Mouse (Mus musculus) embryonic facial prominence, embryonic 14.5 days (tissue): ENCODE results near the gene Hist1h2ag. TPM values are rescaled to one million over a fixed set of nuclear protein-coding genes. Genes with fewer than 3 reads are reported as not detected.

ENCODE experiments used
- ATAC-seq: fragments of 200-750 bp; cut with Nextera tagmentation; 2 replicates; pipeline ENCODE4 v1.8.0; 2017; ENCODE audit warnings: low read depth, moderate number of reproducible peaks, moderate TSS enrichment
- DNase-seq: peaks from one replicate; pipeline ENCODE4 v3.0.0-alpha.2; 2015; ENCODE audit warnings: low spot score
- H3K27ac ChIP-seq: fragments of 300-500 bp; sonication (generic); replicated peaks from 2 replicates; pipeline ENCODE4 v1.5.1; 2014; ENCODE audit warnings: low read depth, mild to moderate bottlenecking, low read length, moderate library complexity
- H3K27me3 ChIP-seq: fragments of 300-500 bp; sonication (generic); replicated peaks from 2 replicates; pipeline ENCODE4 v1.6.1; 2014; ENCODE audit warnings: low read length; ENCODE audit not compliant: control insufficient read depth, insufficient read depth
- H3K36me3 ChIP-seq: fragments of 300-500 bp; sonication (generic); 2 replicates; pipeline ENCODE4 v1.6.1; 2014; ENCODE audit warnings: low read length, mixed read lengths; ENCODE audit not compliant: control insufficient read depth, insufficient read depth
- H3K4me1 ChIP-seq: fragments of 300-500 bp; sonication (generic); 2 replicates; pipeline ENCODE4 v1.6.1; 2014; ENCODE audit warnings: antibody characterized with exemption, low read length; ENCODE audit not compliant: control insufficient read depth, insufficient read depth
- H3K4me2 ChIP-seq: fragments of 300-500 bp; sonication (generic); 2 replicates; pipeline ENCODE4 v1.6.1; 2014; ENCODE audit warnings: low read depth, mild to moderate bottlenecking, low read length, moderate library complexity, mixed read lengths
- H3K4me3 ChIP-seq: fragments of 300-500 bp; sonication (generic); 2 replicates; pipeline ENCODE4 v1.5.1; 2014; ENCODE audit warnings: low read depth, mild to moderate bottlenecking, low read length
- H3K9ac ChIP-seq: fragments of 300-500 bp; sonication (generic); 2 replicates; pipeline ENCODE4 v1.6.1; 2014; ENCODE audit warnings: low read depth, mild to moderate bottlenecking, low read length, moderate library complexity, mixed read lengths
- H3K9me3 ChIP-seq: fragments of 300-500 bp; sonication (generic); 2 replicates; pipeline ENCODE4 v1.6.1; 2016; ENCODE audit warnings: low read length; ENCODE audit not compliant: control insufficient read depth
- WGBS: fragments of 180-500 bp; shearing (Covaris S2); extraction: QIAGEN DNeasy Blood & Tissue Kit; methylation state at CpG from one replicate; pipeline ENCODE4 v1.1.7; 2014; 5-methylcytosine and 5-hydroxymethylcytosine counted together
- polyA plus RNA-seq: library from polyadenylated mRNA; unstranded; fragments of >200 nt; fragmentation: Nextera tagmentation; extraction: Ambion mirVana; gene quantifications from 2 replicates; pipeline ENCODE4 v1.2.1, GENCODE M21; 2014

The Hist1h2ag gene
- polyA plus RNA-seq, 1 experiment from 2014 or later = 24.9 TPM

DNA sequence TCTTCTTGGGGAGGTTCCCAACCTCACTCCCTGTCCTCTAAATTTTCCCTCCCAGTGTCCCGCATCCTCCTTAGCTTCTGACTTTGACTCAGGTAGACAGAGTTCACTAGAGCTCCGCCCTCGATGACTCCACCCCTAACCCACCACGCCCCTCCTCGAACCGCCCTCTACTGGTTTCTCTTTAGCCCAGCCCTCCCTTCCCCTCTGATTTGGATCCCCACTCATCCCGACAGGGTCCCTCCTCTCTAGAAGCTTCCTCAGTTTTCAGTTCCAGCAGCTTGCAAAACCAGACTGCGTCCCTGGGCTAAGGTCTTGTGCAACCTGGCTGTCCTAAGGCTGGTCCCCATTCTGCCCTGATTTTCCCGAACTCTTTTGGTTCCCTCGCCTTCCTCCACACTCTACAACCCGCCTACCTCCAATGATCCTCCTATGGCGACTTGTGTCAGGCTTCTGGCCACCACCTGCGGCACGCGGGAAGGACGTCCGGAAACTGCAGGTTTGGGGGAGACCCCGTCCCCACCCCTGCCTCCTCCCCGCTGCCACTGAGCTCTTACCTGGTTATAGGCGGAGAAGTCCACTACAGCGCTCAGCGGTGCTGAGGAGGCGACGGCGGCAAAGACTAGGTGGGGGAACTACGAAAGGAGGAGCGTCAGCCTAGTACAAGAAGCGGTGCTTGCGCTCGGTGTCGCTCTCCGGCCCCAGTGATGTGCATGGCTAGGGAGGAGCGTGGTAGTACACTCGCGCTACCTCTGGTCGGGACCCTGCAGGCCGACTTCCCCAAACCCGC lies 36.2 kb downstream of the Hist1h2ag start:
- peak overlapping the region; percentile 57 for H3K9ac ChIP-seq
- DNase-seq = peak; percentile 79
- H3K4me1 ChIP-seq = peaks cover 5% of the 10 kb centered on the region
- H3K27ac ChIP-seq = no peak overlapping the region
- H3K4me2 ChIP-seq = peak overlapping the region; percentile 92
- H3K9me3 ChIP-seq = no peaks in the 10 kb centered on the region
- peaks cover 97% of the 10 kb centered on the region for H3K27me3 ChIP-seq
- peak overlapping the region; percentile 54 for H3K4me3 ChIP-seq
- WGBS = under 1% methylated on average over 38 of the region's 38 CpGs
- ATAC-seq = peak; percentile 92
- H3K36me3 ChIP-seq = no peaks in the 10 kb centered on the region

DNA sequence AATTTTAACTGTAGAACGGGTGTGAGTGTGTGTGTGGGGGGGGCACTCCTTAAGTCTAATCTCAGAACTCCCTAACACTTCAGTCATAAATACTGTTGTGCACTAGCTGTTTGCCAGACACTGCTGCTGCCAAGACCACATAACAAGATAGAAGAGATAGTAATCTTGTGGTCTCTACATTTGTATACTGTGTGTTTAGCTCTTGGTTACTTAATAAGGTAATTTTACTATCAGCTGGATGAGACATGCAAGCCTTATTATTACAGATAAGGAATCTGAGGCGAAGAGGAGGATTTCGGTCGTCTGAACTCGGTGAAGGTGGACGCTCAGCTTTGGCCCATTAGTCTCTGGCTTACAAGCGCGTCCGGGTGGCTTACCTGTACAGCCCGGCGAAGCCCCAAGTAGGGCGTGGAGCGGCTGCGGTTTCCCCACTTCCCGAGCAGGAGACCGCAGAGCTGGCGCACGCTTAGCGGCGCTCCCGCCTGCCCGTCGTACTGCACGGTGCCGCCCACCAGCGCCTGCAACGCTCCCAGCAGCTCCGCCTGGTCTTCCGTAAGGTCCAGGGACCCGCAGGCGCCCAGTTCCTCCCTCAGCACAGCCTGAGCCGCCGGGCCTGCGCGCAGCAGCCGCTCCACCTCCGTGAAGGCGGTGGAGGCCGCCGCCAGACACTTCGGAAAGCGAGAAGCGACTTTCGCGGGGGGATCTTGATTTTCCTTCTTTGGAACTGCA lies 37.0 kb downstream of the Hist1h2ag start:
- Histone ChIP-seq H3K9me3 (no peaks in the 10 kb centered on the region), H3K36me3 (no peaks in the 10 kb centered on the region), H3K27me3 (peaks cover 100% of the 10 kb centered on the region), H3K9ac (peak overlapping the region; percentile 57), H3K4me3 (peak overlapping the region; percentile 54), H3K27ac (no peak overlapping the region), H3K4me2 (peak overlapping the region; percentile 92), H3K4me1 (peaks cover 5% of the 10 kb centered on the region)
- ATAC-seq = peak; percentile 91
- under 1% methylated on average over 32 of the region's 45 CpGs for WGBS
- DNase-seq = peak; percentile 75

DNA sequence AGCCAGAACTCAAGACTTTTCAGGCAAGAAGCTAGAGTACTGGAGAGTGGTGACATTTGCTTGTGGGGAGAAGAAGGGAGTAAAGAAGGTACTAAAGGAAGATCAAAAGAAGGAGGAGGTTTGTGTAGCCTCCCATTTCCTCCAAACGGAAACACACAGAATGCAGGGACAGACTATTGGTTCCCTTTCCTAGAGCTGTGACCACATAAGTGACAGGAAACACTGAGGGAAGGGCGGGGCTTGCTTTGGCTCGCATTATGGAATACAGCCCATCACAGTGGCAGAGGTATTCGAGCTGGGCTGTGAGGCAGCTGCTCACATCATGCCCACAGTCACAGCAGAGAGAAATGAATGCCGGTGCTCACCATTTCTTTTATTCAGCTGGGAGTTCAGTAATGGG lies 40.9 kb downstream of the Hist1h2ag start:
- Histone ChIP-seq H3K36me3 (no peaks in the 10 kb centered on the region), H3K9ac (no peak overlapping the region), H3K4me1 (peaks cover 9% of the 10 kb centered on the region), H3K4me2 (no peak overlapping the region), H3K27ac (no peak overlapping the region), H3K27me3 (peaks cover 100% of the 10 kb centered on the region), H3K9me3 (no peaks in the 10 kb centered on the region), H3K4me3 (no peak overlapping the region)
- no peak for ATAC-seq
- DNase-seq = no peak
- 14% methylated on average over 5 of the region's 5 CpGs for WGBS

DNA sequence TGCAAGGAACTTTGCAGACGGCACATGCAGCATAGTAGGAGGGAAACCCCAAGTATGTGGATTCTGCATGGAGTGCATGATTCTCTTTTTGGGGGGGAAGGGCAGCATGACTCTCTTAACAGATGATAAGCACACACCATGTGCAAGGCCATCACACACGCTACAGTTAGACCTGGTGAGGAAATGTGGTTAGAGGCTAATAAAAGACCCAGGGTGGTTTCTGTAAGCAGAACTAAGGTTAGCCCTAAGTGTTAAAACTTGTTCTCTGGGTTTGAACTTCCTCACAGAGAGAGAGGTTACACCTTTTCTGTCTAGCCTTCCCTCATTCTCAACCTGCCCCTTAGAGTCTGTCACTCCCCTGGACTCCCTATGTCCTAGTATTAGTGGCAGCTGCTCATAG lies 41.4 kb downstream of the Hist1h2ag start:
- no peak for ATAC-seq
- H3K4me1 ChIP-seq = peaks cover 12% of the 10 kb centered on the region
- no peak for DNase-seq
- H3K4me2 ChIP-seq = no peak overlapping the region
- peaks cover 100% of the 10 kb centered on the region for H3K27me3 ChIP-seq
- no peak overlapping the region for H3K27ac ChIP-seq
- no peaks in the 10 kb centered on the region for H3K9me3 ChIP-seq
- WGBS = 54% methylated on average over 2 of the region's 2 CpGs
- H3K9ac ChIP-seq = no peak overlapping the region
- no peaks in the 10 kb centered on the region for H3K36me3 ChIP-seq
- no peak overlapping the region for H3K4me3 ChIP-seq

DNA sequence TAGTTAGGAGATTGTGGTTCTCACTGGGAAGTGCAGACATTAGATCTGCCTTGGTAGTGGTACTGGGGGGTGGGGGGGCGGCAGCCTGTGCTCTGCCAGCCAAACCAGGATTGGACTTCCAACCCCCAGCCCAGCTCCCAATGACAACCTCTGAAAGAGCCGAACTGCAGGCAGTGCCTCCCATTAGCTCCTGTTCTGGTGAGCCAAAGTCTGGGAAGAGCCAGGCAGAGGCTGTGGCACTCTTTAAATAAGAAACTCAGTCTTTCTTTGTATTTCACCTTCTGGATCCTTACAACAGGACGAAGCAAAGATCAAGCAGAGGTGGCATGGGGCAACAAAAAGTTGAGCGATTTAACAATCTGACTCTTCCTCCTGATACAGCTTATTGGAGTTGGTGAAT lies 43.6 kb downstream of the Hist1h2ag start:
- peaks cover 100% of the 10 kb centered on the region for H3K27me3 ChIP-seq

DNA sequence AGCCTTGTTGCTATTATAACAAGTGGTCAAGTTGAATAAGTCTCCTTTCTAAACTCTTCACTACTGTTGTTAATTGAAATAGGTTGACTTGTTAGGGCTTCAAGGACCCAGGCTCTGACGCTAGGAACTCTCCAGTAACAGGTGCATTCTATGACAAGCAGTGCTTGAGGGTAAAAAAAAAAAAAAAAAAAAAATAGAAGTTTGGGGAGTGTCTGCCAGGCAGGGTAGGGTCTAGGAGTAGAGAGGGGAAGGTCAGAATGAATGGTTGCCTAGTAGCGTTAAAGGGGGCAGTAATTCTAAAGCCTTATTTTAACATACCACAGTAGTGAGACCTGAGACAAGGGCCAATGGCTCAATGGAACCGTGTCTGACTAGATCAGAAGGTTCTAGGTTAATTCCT lies 44.3 kb downstream of the Hist1h2ag start:
- 0 out of 2 replicates have a peak, but pooled peaks cover 12% of the 10 kb centered on the region for H3K4me1 ChIP-seq
- no peak for DNase-seq
- peaks cover 98% of the 10 kb centered on the region for H3K27me3 ChIP-seq
- H3K4me3 ChIP-seq = no peak overlapping the region
- H3K9me3 ChIP-seq = no peaks in the 10 kb centered on the region
- H3K9ac ChIP-seq = no peak overlapping the region
- ATAC-seq = no peak
- no peaks in the 10 kb centered on the region for H3K36me3 ChIP-seq
- WGBS = 23% methylated on average over 3 of the region's 3 CpGs
- H3K4me2 ChIP-seq = no peak overlapping the region
- H3K27ac ChIP-seq = no peak overlapping the region

More for the DNA sequence above, 43.6 kb downstream of the Hist1h2ag start:
- H3K36me3 ChIP-seq = no peaks in the 10 kb centered on the region
- no peak overlapping the region for H3K4me3 ChIP-seq
- no peak overlapping the region for H3K9ac ChIP-seq
- no peak for ATAC-seq
- DNase-seq = no peak
- no peaks in the 10 kb centered on the region for H3K9me3 ChIP-seq
- 0 out of 2 replicates have a peak, but pooled peaks cover 12% of the 10 kb centered on the region for H3K4me1 ChIP-seq
- WGBS = 32% methylated on average over 4 of the region's 4 CpGs
- H3K4me2 ChIP-seq = no peak overlapping the region
- no peak overlapping the region for H3K27ac ChIP-seq

DNA sequence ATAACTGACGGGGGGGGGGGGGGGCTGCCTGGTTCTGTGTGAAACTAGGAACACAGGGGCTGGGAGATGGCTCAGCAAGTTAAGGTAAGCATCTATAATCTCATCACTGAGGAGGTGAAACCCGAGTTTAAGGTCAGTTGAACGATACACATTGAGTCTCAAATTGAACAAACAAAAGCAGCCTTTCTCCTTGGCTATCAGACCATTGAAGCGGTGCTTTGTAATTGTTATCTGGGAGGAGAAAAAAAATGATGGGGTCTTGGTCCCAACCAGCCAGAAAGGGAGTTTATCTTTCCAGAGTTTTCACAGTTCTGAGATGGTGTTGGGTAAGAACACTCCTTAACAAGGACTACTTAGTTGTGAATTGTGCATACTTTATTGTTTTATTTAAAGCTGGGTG lies 44.9 kb downstream of the Hist1h2ag start:
- Histone ChIP-seq H3K4me2 (no peak overlapping the region), H3K4me1 (0 out of 2 replicates have a peak, but pooled peaks cover 12% of the 10 kb centered on the region), H3K27me3 (peaks cover 94% of the 10 kb centered on the region), H3K4me3 (no peak overlapping the region), H3K9ac (no peak overlapping the region), H3K36me3 (no peaks in the 10 kb centered on the region), H3K27ac (no peak overlapping the region), H3K9me3 (no peaks in the 10 kb centered on the region)
- DNase-seq (no peak), ATAC-seq (no peak)
- 7% methylated on average over 4 of the region's 4 CpGs for WGBS

DNA sequence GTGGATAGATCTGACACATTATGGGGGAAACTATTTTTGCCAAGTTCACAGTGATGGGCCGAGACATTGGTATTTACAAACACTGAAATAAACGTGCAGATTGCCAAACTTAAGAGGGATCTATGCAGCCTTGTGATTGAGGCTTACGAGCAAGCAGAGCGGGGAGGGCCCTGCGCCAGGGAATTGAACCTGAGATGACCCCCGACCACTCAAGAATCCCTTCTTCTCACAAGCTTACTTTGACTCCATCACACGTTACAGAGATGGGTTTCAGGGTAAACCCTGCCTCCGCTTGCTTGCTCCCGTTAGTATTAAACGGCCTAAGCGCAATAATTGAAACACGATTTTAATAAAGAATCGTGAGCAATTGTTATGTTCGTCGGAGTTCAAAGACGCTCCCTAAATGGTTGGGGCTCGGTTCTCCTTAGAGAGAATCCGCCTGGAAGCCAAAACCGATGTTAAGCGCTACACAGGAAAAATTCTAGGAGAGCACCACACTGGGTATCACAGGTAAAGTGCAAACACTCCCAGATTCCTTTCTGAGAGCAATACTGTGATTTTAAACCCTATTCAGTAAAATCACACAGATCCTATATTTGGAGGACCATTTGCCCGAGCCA lies 45.4 kb downstream of the Hist1h2ag start:
- ATAC-seq = no peak
- peak overlapping the region; percentile 56 for H3K4me2 ChIP-seq
- no peak overlapping the region for H3K9ac ChIP-seq
- H3K9me3 ChIP-seq = no peaks in the 10 kb centered on the region
- no peak overlapping the region for H3K27ac ChIP-seq
- peaks cover 89% of the 10 kb centered on the region for H3K27me3 ChIP-seq
- no peak for DNase-seq
- 0 out of 2 replicates have a peak, but pooled peaks cover 12% of the 10 kb centered on the region for H3K4me1 ChIP-seq
- WGBS = 2% methylated on average over 21 of the region's 21 CpGs
- no peaks in the 10 kb centered on the region for H3K36me3 ChIP-seq
- peak overlapping the region; percentile 38 for H3K4me3 ChIP-seq
